Comparison of ENCODE assay signal across 7 mouse cellular contexts in the genomic region with DNA sequence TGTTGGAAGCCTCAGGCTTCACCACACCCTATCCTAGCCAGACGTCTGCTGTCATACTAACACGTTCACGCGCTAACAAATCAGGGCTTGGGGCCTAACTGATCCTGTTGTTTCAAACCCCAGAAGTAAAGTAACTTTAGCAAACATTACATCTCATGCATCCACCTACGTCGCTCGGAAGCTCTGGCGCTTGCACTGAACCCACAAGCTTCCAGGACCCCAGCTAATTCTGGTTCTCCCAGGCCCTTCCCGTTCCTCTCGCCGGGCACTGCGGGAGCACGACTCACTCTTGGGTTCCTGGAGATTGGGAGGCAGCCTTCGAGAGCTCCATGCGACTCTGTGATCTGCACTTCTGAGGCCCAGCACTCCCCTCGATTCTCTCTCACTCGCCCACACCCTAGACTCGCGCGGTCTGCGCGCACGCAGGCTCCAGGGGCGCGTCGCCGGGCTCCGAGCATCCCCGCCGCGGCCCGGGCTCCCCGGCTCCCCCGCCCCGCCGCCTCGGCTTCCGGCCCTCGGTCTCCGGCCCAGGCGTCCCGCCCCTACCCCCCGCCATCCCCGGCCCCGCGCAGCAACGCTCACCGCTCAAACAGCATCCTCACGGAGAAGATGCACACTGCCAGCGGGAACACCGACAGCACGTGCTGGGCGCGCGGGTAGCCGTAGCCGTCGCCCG. TPM values are rescaled to one million over a fixed set of nuclear protein-coding genes. Genes with fewer than 3 reads are reported as not detected.
DNase-seq lines count a peak whose midpoint lies in the region; ATAC-seq and TF ChIP-seq lines count a peak whose summit lies in the region.

No protein-coding gene starts in this region.

- no peaks in the 10 kb centered on the region for H3K27me3 ChIP-seq in spleen, adult 2 months (ENCODE audit: control insufficient read depth, insufficient read depth, low read length)
- no peaks in the 10 kb centered on the region for H3K27me3 ChIP-seq in embryonic facial prominence, embryonic 15.5 days
- H3K27me3 ChIP-seq in hindbrain, embryonic 11.5 days (ENCODE audit: control insufficient read depth, insufficient read depth, low read length) = no peaks in the 10 kb centered on the region
- no peaks in the 10 kb centered on the region for H3K27me3 ChIP-seq in limb, embryonic 15.5 days
- H3K27me3 ChIP-seq in neural tube, embryonic 13.5 days = no peaks in the 10 kb centered on the region

- DNase-seq in spleen, adult 2 months (ENCODE audit: low read depth in 1 of 2, low spot score in 2 of 2) = peak in 1 of 2 experiments; percentile 53
- no peak for DNase-seq in spleen, adult 18-20 months
- peak; percentile 64 for DNase-seq in hindbrain, embryonic 11.5 days (ENCODE audit: low spot score)

- no peak for TF ChIP-seq POLR2A in spleen, adult 2 months (IDR thresholded peaks at IDR 0.05; ENCODE audit: low read depth, low read length)

- peak overlapping the region; percentile 81 for H3K9ac ChIP-seq in embryonic facial prominence, embryonic 15.5 days
- H3K9ac ChIP-seq in hindbrain, embryonic 11.5 days (ENCODE audit: low read depth, low read length) = peak overlapping the region; percentile 91
- peak overlapping the region; percentile 74 for H3K9ac ChIP-seq in limb, embryonic 15.5 days
- H3K9ac ChIP-seq in neural tube, embryonic 13.5 days = peak overlapping the region; percentile 95

- 2% methylated on average over 59 of the region's 59 CpGs for WGBS in spleen, adult 2 months
- under 1% methylated on average over 51 of the region's 59 CpGs for WGBS in embryonic facial prominence, embryonic 15.5 days
- under 1% methylated on average over 33 of the region's 59 CpGs for WGBS in hindbrain, embryonic 11.5 days
- under 1% methylated on average over 53 of the region's 59 CpGs for WGBS in limb, embryonic 15.5 days
- under 1% methylated on average over 54 of the region's 59 CpGs for WGBS in neural tube, embryonic 13.5 days

- ATAC-seq in activated CD4-positive, CD25-positive, alpha-beta regulatory T cell, adult 4 months = peak; percentile 48
- ATAC-seq in embryonic facial prominence, embryonic 15.5 days (ENCODE audit: insufficient number of reproducible peaks, low FRiP score, low TSS enrichment, low read depth) = peak; percentile 68
- peak; percentile 85 for ATAC-seq in hindbrain, embryonic 11.5 days (ENCODE audit: low FRiP score)
- ATAC-seq in limb, embryonic 15.5 days (ENCODE audit: insufficient number of reproducible peaks, low FRiP score, low TSS enrichment, low read depth) = peak; percentile 49
- peak; percentile 21 for ATAC-seq in neural tube, embryonic 13.5 days (ENCODE audit: low read depth)

- no peaks in the 10 kb centered on the region; the same call in none of the 2 replicates for H3K4me1 ChIP-seq in spleen, adult 2 months (ENCODE audit: control insufficient read depth, insufficient read depth, insufficient read length)
- peaks cover 10% of the 10 kb centered on the region for H3K4me1 ChIP-seq in embryonic facial prominence, embryonic 15.5 days
- no peaks in the 10 kb centered on the region; the same call in 1 of the 2 replicates for H3K4me1 ChIP-seq in hindbrain, embryonic 11.5 days (replicated peaks; ENCODE audit: control insufficient read depth, insufficient read depth, low read length)
- peaks cover 8% of the 10 kb centered on the region; the same call in 1 of the 2 replicates for H3K4me1 ChIP-seq in limb, embryonic 15.5 days
- H3K4me1 ChIP-seq in neural tube, embryonic 13.5 days (replicated peaks) = peaks cover 29% of the 10 kb centered on the region

- H3K9me3 ChIP-seq in embryonic facial prominence, embryonic 15.5 days (replicated peaks) = no peaks in the 10 kb centered on the region
- H3K9me3 ChIP-seq in hindbrain, embryonic 11.5 days (ENCODE audit: control insufficient read depth, low read length) = no peaks in the 10 kb centered on the region
- no peaks in the 10 kb centered on the region for H3K9me3 ChIP-seq in limb, embryonic 15.5 days
- H3K9me3 ChIP-seq in neural tube, embryonic 13.5 days = no peaks in the 10 kb centered on the region

- TF ChIP-seq CTCF in spleen, adult 2 months (IDR thresholded peaks at IDR 0.05; ENCODE audit: extremely low read depth, insufficient read depth, insufficient read length, insufficient replicate concordance) = no peak

- peak overlapping the region; percentile 78 for H3K27ac ChIP-seq in spleen, adult 2 months (ENCODE audit: insufficient read depth, low read length)
- peak overlapping the region; percentile 96 for H3K27ac ChIP-seq in embryonic facial prominence, embryonic 15.5 days (replicated peaks)
- peak overlapping the region; percentile 92 for H3K27ac ChIP-seq in hindbrain, embryonic 11.5 days (ENCODE audit: low read depth, low read length)
- peak overlapping the region; percentile 95 for H3K27ac ChIP-seq in limb, embryonic 15.5 days
- H3K27ac ChIP-seq in neural tube, embryonic 13.5 days (replicated peaks) = peak overlapping the region; percentile 96

- no peaks in the 10 kb centered on the region for H3K36me3 ChIP-seq in spleen, adult 2 months (ENCODE audit: control insufficient read depth, insufficient read depth, low read length)
- 0 out of 2 replicates have a peak, but pooled peaks cover 2% of the 10 kb centered on the region for H3K36me3 ChIP-seq in embryonic facial prominence, embryonic 15.5 days
- no peaks in the 10 kb centered on the region for H3K36me3 ChIP-seq in hindbrain, embryonic 11.5 days (ENCODE audit: control insufficient read depth, insufficient read depth, low read length)
- H3K36me3 ChIP-seq in limb, embryonic 15.5 days = 0 out of 2 replicates have a peak, but pooled peaks cover 3% of the 10 kb centered on the region
- H3K36me3 ChIP-seq in neural tube, embryonic 13.5 days = no peaks in the 10 kb centered on the region

- peak overlapping the region; percentile 76 for H3K4me2 ChIP-seq in embryonic facial prominence, embryonic 15.5 days (replicated peaks)
- peak overlapping the region; percentile 92 for H3K4me2 ChIP-seq in hindbrain, embryonic 11.5 days (replicated peaks; ENCODE audit: low read depth, low read length)
- H3K4me2 ChIP-seq in limb, embryonic 15.5 days = peak overlapping the region; percentile 72
- H3K4me2 ChIP-seq in neural tube, embryonic 13.5 days = peak overlapping the region; percentile 86

- H3K4me3 ChIP-seq in spleen, adult 2 months (ENCODE audit: extremely low read depth, insufficient read depth, insufficient read length) = peak overlapping the region; percentile 73
- peak overlapping the region; percentile 89 for H3K4me3 ChIP-seq in embryonic facial prominence, embryonic 15.5 days (replicated peaks)
- peak overlapping the region; percentile 67 for H3K4me3 ChIP-seq in hindbrain, embryonic 11.5 days (ENCODE audit: low read depth, low read length)
- peak overlapping the region; percentile 78 for H3K4me3 ChIP-seq in limb, embryonic 15.5 days
- H3K4me3 ChIP-seq in neural tube, embryonic 13.5 days = peak overlapping the region; percentile 79

RNA-seq across cellular contexts. Expression of gene Cers5, which starts 0.9 kb away (rescaled TPM):
- 27.2 and 30.0 TPM in 2 replicates for polyA plus RNA-seq in spleen, adult 2 months (2012; rRNA removed)
- 10 to 100 TPM; 63.5 to 71.6 TPM for polyA plus RNA-seq in activated CD4-positive, CD25-positive, alpha-beta regulatory T cell, adult 4 months (2017; shearing (Covaris generic))
- polyA plus RNA-seq in embryonic facial prominence, embryonic 15.5 days (2015; fragmentation: Nextera tagmentation; extraction: Ambion mirVana) = 73.7 and 78.3 TPM in 2 replicates
- polyA plus RNA-seq in hindbrain, embryonic 11.5 days (2014; fragmentation: Nextera tagmentation; extraction: Ambion mirVana) = 61.6 and 66.6 TPM in 2 replicates
- 83.6 and 84.8 TPM in 2 replicates for polyA plus RNA-seq in limb, embryonic 15.5 days (2015; fragmentation: Nextera tagmentation; extraction: Ambion mirVana)
- polyA plus RNA-seq in neural tube, embryonic 13.5 days (2015; fragmentation: Nextera tagmentation; extraction: Ambion mirVana) = 77.2 and 77.6 TPM in 2 replicates

RNA-seq across cellular contexts. Expression of gene Cox14, which starts 46.3 kb away (rescaled TPM):
- polyA plus RNA-seq in spleen, adult 2 months (2012; rRNA removed) = 109 and 168 TPM in 2 replicates
- 100 to 1,000 TPM; 152 to 189 TPM for polyA plus RNA-seq in activated CD4-positive, CD25-positive, alpha-beta regulatory T cell, adult 4 months (2017; shearing (Covaris generic))
- polyA plus RNA-seq in embryonic facial prominence, embryonic 15.5 days (2015; fragmentation: Nextera tagmentation; extraction: Ambion mirVana) = 178 and 181 TPM in 2 replicates
- 148 and 163 TPM in 2 replicates for polyA plus RNA-seq in hindbrain, embryonic 11.5 days (2014; fragmentation: Nextera tagmentation; extraction: Ambion mirVana)
- 162 and 175 TPM in 2 replicates for polyA plus RNA-seq in limb, embryonic 15.5 days (2015; fragmentation: Nextera tagmentation; extraction: Ambion mirVana)
- polyA plus RNA-seq in neural tube, embryonic 13.5 days (2015; fragmentation: Nextera tagmentation; extraction: Ambion mirVana) = 170 and 181 TPM in 2 replicates

RNA-seq across cellular contexts. Expression of gene Gpd1, which starts 54.4 kb away (rescaled TPM):
- polyA plus RNA-seq in spleen, adult 2 months (2012; rRNA removed) = 5.3 and 8.5 TPM in 2 replicates
- under 1 TPM; 0.16 to 0.60 TPM for polyA plus RNA-seq in activated CD4-positive, CD25-positive, alpha-beta regulatory T cell, adult 4 months (2017; shearing (Covaris generic))
- 0.76 and 1.0 TPM in 2 replicates for polyA plus RNA-seq in embryonic facial prominence, embryonic 15.5 days (2015; fragmentation: Nextera tagmentation; extraction: Ambion mirVana)
- 0.25 and 0.36 TPM in 2 replicates for polyA plus RNA-seq in hindbrain, embryonic 11.5 days (2014; fragmentation: Nextera tagmentation; extraction: Ambion mirVana)
- 0.42 and 4.3 TPM in 2 replicates for polyA plus RNA-seq in limb, embryonic 15.5 days (2015; fragmentation: Nextera tagmentation; extraction: Ambion mirVana)
- 1.6 and 1.8 TPM in 2 replicates for polyA plus RNA-seq in neural tube, embryonic 13.5 days (2015; fragmentation: Nextera tagmentation; extraction: Ambion mirVana)

Comparison
In these comparisons a context has a peak if more than half of its experiments do, and no peak if none do; other contexts are left out.
1. ATAC-seq: peak in every context shown above with its lines; median percentile 85 in hindbrain, embryonic 11.5 days; 68 in embryonic facial prominence, embryonic 15.5 days; 49 in limb, embryonic 15.5 days; 48 in activated CD4-positive, CD25-positive, alpha-beta regulatory T cell, adult 4 months; 21 in neural tube, embryonic 13.5 days.